Mouse (Mus musculus): Measurements from ENCODE around the gene Slc22a27. TPM values are rescaled to one million over a fixed set of nuclear protein-coding genes. Genes with fewer than 3 reads are reported as not detected.
"Not testable (repeated sequence)": the region's sequence is repeated elsewhere in the genome, so short reads cannot be mapped to it uniquely, and the experiment has no call there.

Slc22a27 gene
- total RNA-seq (2012; rRNA removed) = not detected in 2 replicates
- not detected in 2 replicates for total RNA-seq (2014; rRNA removed)
- polyA plus RNA-seq (2012; ENCODE audit: insufficient read length, low read depth) = not detected in 2 replicates

DNA sequence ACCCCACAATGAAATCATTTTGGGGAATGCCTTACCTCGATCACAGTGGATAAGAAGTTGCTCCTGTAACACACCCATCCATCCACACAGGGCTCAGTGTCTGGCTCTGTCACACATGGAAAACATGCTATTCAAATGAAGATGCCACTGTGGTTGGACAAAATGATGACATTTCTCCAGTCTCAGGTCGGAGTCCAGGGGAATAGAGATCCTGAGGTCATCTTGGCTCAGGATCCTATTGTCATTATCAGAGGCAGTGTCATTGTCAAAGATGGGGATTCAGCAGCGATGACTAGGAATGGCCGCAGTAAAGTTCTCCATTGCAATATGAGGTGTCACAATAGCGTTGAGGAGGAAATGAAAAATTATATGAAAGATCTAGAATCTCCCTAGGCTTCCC lies at the start of gene Slc22a27:
Slc22a27 (minus strand) TSS at position 101 of the 400 bp plus-strand sequence.
- H3K4me3 ChIP-seq (replicated peaks in 1 of 3; ENCODE audit: low read depth in 2 of 3, low read length in 2 of 3, poor library complexity in 1 of 3); H3K79me2 ChIP-seq (replicated peaks; ENCODE audit: control insufficient read depth, extremely low read depth, insufficient read depth, poor library complexity, severe bottlenecking); H3K4me2 ChIP-seq (ENCODE audit: insufficient read depth, low read depth, poor library complexity, severe bottlenecking); H3K27ac ChIP-seq (ENCODE audit: insufficient read depth, low read depth); in situ Hi-C loops (cut with MboI; ENCODE audit: low pct_ligation_motif_present, low pct_unique_long_range_greater_than_20kb, low sequenced_read_pairs); H3K4me1 ChIP-seq (ENCODE audit: control insufficient read depth in 1 of 2, insufficient read depth in 2 of 2); H3K27me3 ChIP-seq (replicated peaks); DNase-seq (ENCODE audit: extremely low read depth); dilution Hi-C loops (cut with MboI; ENCODE audit: extremely low pct_ligation_motif_present, extremely low pct_unique_long_range_greater_than_20kb, low sequenced_read_pairs); H3K9me3 ChIP-seq (replicated peaks; ENCODE audit: low read length); H3K9ac ChIP-seq (ENCODE audit: insufficient read depth, low read depth); H3K36me3 ChIP-seq (replicated peaks in 1 of 2; ENCODE audit: control insufficient read depth in 1 of 2, insufficient read depth in 1 of 2, low read length in 1 of 2): not testable (repeated sequence)

DNA sequence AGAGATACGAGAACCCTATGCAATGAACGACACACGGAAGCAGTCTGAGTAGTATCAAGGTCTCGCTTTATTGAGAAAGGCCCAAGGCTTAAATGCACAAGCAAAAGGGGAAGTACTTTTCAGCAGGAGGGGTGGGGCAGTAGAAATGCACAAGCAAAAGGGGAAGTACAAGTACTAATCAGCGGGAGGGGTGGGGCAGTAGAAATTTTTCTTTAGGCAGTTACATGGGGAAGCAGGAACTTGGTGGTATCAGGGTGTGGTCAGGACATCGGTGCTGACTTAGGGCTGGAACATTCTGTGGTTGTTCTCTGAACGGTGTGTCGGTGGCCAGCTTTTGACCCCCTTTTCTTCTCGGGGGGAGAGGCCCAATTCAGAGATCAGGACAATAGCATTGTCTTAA lies 45.8 kb upstream of the Slc22a27 start:
- H3K27ac ChIP-seq (ENCODE audit: insufficient read depth, low read depth); H3K36me3 ChIP-seq (replicated peaks in 1 of 2; ENCODE audit: control insufficient read depth in 1 of 2, insufficient read depth in 1 of 2, low read length in 1 of 2); H3K4me3 ChIP-seq (replicated peaks in 1 of 3; ENCODE audit: low read depth in 2 of 3, low read length in 2 of 3, poor library complexity in 1 of 3); H3K4me1 ChIP-seq (ENCODE audit: control insufficient read depth in 1 of 2, insufficient read depth in 2 of 2); H3K9ac ChIP-seq (ENCODE audit: insufficient read depth, low read depth); dilution Hi-C loops (cut with MboI; ENCODE audit: extremely low pct_ligation_motif_present, extremely low pct_unique_long_range_greater_than_20kb, low sequenced_read_pairs); H3K9me3 ChIP-seq (replicated peaks; ENCODE audit: low read length); in situ Hi-C loops (cut with MboI; ENCODE audit: low pct_ligation_motif_present, low pct_unique_long_range_greater_than_20kb, low sequenced_read_pairs); H3K4me2 ChIP-seq (ENCODE audit: insufficient read depth, low read depth, poor library complexity, severe bottlenecking); H3K79me2 ChIP-seq (replicated peaks; ENCODE audit: control insufficient read depth, extremely low read depth, insufficient read depth, poor library complexity, severe bottlenecking); H3K27me3 ChIP-seq (replicated peaks); DNase-seq (ENCODE audit: extremely low read depth): not testable (repeated sequence)

DNA sequence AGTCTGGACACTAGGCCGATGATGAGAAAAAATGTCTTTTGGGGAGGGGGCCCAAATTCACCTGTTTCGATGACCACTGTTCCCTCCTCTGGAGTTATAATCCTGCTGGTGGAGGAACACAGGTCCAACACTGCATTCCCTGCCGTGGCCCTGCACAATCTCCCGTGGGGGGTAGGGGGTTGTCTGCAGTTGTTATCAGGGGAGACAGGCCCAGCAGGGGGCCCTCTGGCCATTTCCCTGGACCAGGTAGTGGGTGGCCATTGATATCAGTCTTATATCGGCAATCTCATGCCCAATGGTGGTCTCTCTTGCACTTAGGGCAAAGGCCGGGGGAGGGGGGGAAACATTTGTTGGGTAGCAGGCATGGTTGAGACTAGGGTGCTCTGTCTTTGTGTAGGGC lies 43.3 kb upstream of the Slc22a27 start:
- H3K4me2 ChIP-seq (ENCODE audit: insufficient read depth, low read depth, poor library complexity, severe bottlenecking); dilution Hi-C loops (cut with MboI; ENCODE audit: extremely low pct_ligation_motif_present, extremely low pct_unique_long_range_greater_than_20kb, low sequenced_read_pairs); H3K79me2 ChIP-seq (replicated peaks; ENCODE audit: control insufficient read depth, extremely low read depth, insufficient read depth, poor library complexity, severe bottlenecking): not testable (repeated sequence)

DNA sequence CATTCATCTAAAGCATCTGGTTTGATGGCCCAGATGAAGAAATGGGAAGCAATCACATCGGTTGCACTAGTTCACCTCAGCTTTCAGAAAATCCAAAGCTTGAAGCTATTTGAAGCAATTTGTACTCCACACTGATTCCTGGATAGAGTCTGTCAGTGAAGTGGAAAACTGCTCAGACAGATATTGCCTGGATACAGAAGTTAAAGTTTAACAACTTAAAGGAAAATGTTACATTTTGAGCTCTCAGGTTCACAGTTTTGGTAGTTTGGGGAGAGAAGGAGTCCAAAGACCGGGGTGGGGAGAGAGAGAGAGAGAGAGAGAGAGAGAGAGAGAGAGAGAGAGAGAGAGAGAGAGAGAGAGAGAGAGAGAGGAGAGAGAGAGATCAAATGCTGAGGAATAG lies 2.9 kb upstream of the Slc22a27 start:
- no peaks in the 10 kb centered on the region for H3K27me3 ChIP-seq (replicated peaks)
- H3K4me3 ChIP-seq (replicated peaks in 1 of 3; ENCODE audit: low read depth in 2 of 3, low read length in 2 of 3, poor library complexity in 1 of 3) = no peak overlapping the region
- no peak overlapping the region for H3K9ac ChIP-seq (ENCODE audit: insufficient read depth, low read depth)
- dilution Hi-C loops (cut with MboI; ENCODE audit: extremely low pct_ligation_motif_present, extremely low pct_unique_long_range_greater_than_20kb, low sequenced_read_pairs) (no loop called here), in situ Hi-C loops (cut with MboI; ENCODE audit: low pct_ligation_motif_present, low pct_unique_long_range_greater_than_20kb, low sequenced_read_pairs) (no loop called here)
- DNase-seq (ENCODE audit: extremely low read depth) = no peak
- no peaks in the 10 kb centered on the region for H3K9me3 ChIP-seq (replicated peaks; ENCODE audit: low read length)
- H3K27ac ChIP-seq (ENCODE audit: insufficient read depth, low read depth) = no peak overlapping the region
- H3K36me3 ChIP-seq (replicated peaks in 1 of 2; ENCODE audit: control insufficient read depth in 1 of 2, insufficient read depth in 1 of 2, low read length in 1 of 2) = no peaks in the 10 kb centered on the region
- no peak overlapping the region for H3K4me2 ChIP-seq (ENCODE audit: insufficient read depth, low read depth, poor library complexity, severe bottlenecking)
- no peaks in the 10 kb centered on the region for H3K79me2 ChIP-seq (replicated peaks; ENCODE audit: control insufficient read depth, extremely low read depth, insufficient read depth, poor library complexity, severe bottlenecking)
- H3K4me1 ChIP-seq (ENCODE audit: control insufficient read depth in 1 of 2, insufficient read depth in 2 of 2) = no peaks in the 10 kb centered on the region
- TF ChIP-seq POLR2A (IDR thresholded peaks at IDR 0.05; ENCODE audit: low read depth, low read length) = no peak
- TF ChIP-seq ZC3H11A (IDR thresholded peaks at IDR 0.05; ENCODE audit: low read depth, low read length) = no peak
- TF ChIP-seq ETS1 (conservative IDR thresholded peaks at IDR 0.05; ENCODE audit: low read depth, low read length) = no peak
- no peak for TF ChIP-seq TCF12 (IDR thresholded peaks at IDR 0.05; ENCODE audit: low read depth, low read length)
- no peak for TF ChIP-seq E2F4 (IDR thresholded peaks at IDR 0.05; ENCODE audit: insufficient replicate concordance, low read depth, low read length)
- TF ChIP-seq HCFC1 (IDR thresholded peaks at IDR 0.05; ENCODE audit: low read depth, low read length) = no peak
- TF ChIP-seq SMC3 (IDR thresholded peaks at IDR 0.05; ENCODE audit: low read depth, low read length) = no peak
- no peak for TF ChIP-seq JUND (conservative IDR thresholded peaks at IDR 0.05; ENCODE audit: low read depth, low read length)
- TF ChIP-seq MAX (IDR thresholded peaks at IDR 0.05; ENCODE audit: low read length) = no peak
- no peak for TF ChIP-seq RCOR1 (conservative IDR thresholded peaks at IDR 0.05; ENCODE audit: low read depth, low read length)
- no peak for TF ChIP-seq SIN3A (IDR thresholded peaks at IDR 0.05; ENCODE audit: low read length)
- no peak for TF ChIP-seq GABPA (IDR thresholded peaks at IDR 0.05; ENCODE audit: insufficient replicate concordance, low read depth, low read length)
- TF ChIP-seq ZNF384 (IDR thresholded peaks at IDR 0.05; ENCODE audit: low read depth, low read length) = no peak
- TF ChIP-seq TBP (conservative IDR thresholded peaks at IDR 0.05; ENCODE audit: low read depth, low read length) = no peak
- no peak for TF ChIP-seq CHD1 (IDR thresholded peaks at IDR 0.05; ENCODE audit: low read depth, low read length)
- no peak for TF ChIP-seq ZKSCAN1 (IDR thresholded peaks at IDR 0.05; ENCODE audit: borderline replicate concordance, low read depth, low read length)
- TF ChIP-seq RAD21 (IDR thresholded peaks at IDR 0.05; ENCODE audit: low read depth, low read length) = no peak
- TF ChIP-seq MAZ (IDR thresholded peaks at IDR 0.05; ENCODE audit: low read depth, low read length) = no peak
- no peak for TF ChIP-seq ZMIZ1 (IDR thresholded peaks at IDR 0.05; ENCODE audit: low read depth, low read length)

More for the DNA sequence above, 43.3 kb upstream of the Slc22a27 start:
- H3K27ac ChIP-seq (ENCODE audit: insufficient read depth, low read depth); H3K27me3 ChIP-seq (replicated peaks); H3K36me3 ChIP-seq (replicated peaks in 1 of 2; ENCODE audit: control insufficient read depth in 1 of 2, insufficient read depth in 1 of 2, low read length in 1 of 2); in situ Hi-C loops (cut with MboI; ENCODE audit: low pct_ligation_motif_present, low pct_unique_long_range_greater_than_20kb, low sequenced_read_pairs); H3K9ac ChIP-seq (ENCODE audit: insufficient read depth, low read depth); H3K9me3 ChIP-seq (replicated peaks; ENCODE audit: low read length); H3K4me3 ChIP-seq (replicated peaks in 1 of 3; ENCODE audit: low read depth in 2 of 3, low read length in 2 of 3, poor library complexity in 1 of 3); H3K4me1 ChIP-seq (ENCODE audit: control insufficient read depth in 1 of 2, insufficient read depth in 2 of 2); DNase-seq (ENCODE audit: extremely low read depth): not testable (repeated sequence)
